25 mouse cellular contexts compared by ENCODE assay signal in the genomic region with DNA sequence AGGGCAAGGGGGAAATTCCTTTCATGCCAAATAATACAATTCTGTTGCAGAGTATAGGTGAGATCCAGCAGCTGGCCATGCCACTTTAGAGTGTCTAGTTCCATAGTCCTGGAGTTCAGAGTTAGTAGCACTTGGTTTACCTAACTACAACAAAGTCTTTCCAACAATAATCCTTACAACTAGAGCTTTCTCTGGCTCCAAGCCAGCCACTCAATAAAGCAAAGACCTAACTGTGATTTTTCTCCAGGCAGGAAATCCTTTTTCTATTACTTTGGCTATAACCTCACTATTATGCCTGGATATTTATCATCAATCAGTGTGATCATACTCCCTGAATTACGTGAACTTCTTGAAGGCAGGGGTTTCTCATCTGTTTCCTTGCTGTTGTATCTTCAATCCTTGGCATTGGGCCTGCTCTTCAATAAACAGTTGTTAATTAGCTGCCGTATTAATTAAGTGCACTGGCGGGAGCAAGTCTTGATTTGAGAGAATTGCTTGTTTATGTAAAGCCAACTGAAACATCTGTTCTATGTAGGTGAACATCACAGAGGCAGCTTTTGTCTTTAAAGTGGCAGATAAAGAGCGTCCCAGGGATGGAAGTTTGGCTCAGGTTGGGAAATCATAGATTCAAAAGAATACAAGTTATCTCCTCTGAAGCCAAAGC. TPM values are rescaled to one million over a fixed set of nuclear protein-coding genes. Genes with fewer than 3 reads are reported as not detected.
DNase-seq lines count a peak whose midpoint lies in the region; ATAC-seq and TF ChIP-seq lines count a peak whose summit lies in the region.
"Had no signal": no experiment of that assay in that cellular context is flagged by ENCODE, and none has a peak within 500 bp of the region (broad histone marks: within the 10 kb centered on the region; RNA-seq: fewer than 3 reads in every experiment).

No protein-coding gene starts in this region.

- no peaks in the 10 kb centered on the region for H3K36me3 ChIP-seq in embryonic facial prominence, embryonic 14.5 days (ENCODE audit: control insufficient read depth, insufficient read depth, low read length)
- no peaks in the 10 kb centered on the region for H3K36me3 ChIP-seq in embryonic facial prominence, embryonic 10.5 days (replicated peaks)
- no peaks in the 10 kb centered on the region for H3K36me3 ChIP-seq in kidney, postnatal 0 days (ENCODE audit: insufficient read depth, low read length)
- H3K36me3 ChIP-seq in lung, embryonic 16.5 days (ENCODE audit: control insufficient read depth, insufficient read depth, low read length): no peaks in the 10 kb centered on the region
- H3K36me3 ChIP-seq: embryonic facial prominence, embryonic 12.5 days; G1E; heart, embryonic 10.5 days; hindbrain, embryonic 13.5 days had no signal

- DNase-seq in embryonic facial prominence, embryonic 14.5 days (ENCODE audit: low spot score): peak; percentile 17
- no peak for DNase-seq in embryonic facial prominence, embryonic 10.5 days (ENCODE audit: low spot score)
- DNase-seq in kidney, postnatal 0 days (ENCODE audit: low spot score): peak; percentile 49
- no peak for DNase-seq in kidney, postnatal 14 days
- DNase-seq in lung, adult 2 months: no peak
- DNase-seq in retina, postnatal 1 day: peak; percentile 46
- DNase-seq in retina, embryonic 14.5 days (ENCODE audit: low spot score): no peak
- DNase-seq: adrenal gland, adult 8-10 months; adrenal gland, postnatal 36 days; B cell, adult 2 months; cerebellum, adult 11 months; cerebellum, adult 8-10 months; cerebellum, postnatal 14 days; embryo, embryonic 11 days; gastrocnemius, postnatal 10 days; heart, adult 18-20 months; heart, postnatal 10 days; heart, postnatal 4 days had no signal

- TF ChIP-seq CTCF in kidney, postnatal 0 days (IDR thresholded peaks at IDR 0.05; ENCODE audit: low read depth): no peak
- TF ChIP-seq CTCF in lung, adult 2 months (IDR thresholded peaks at IDR 0.05; ENCODE audit: insufficient read depth, low read length): no peak

- WGBS in embryonic facial prominence, embryonic 14.5 days: 56% methylated on average over 4 of the region's 4 CpGs
- 74% methylated on average over 4 of the region's 4 CpGs for WGBS in embryonic facial prominence, embryonic 10.5 days
- 46% methylated on average over 4 of the region's 4 CpGs for WGBS in kidney, postnatal 0 days
- WGBS in lung, embryonic 16.5 days: 42% methylated on average over 4 of the region's 4 CpGs
- whole genome bisulfite sequencing in lung, adult 2 months: 36% methylated on average over 4 of the region's 4 CpGs

- no peak overlapping the region for H3K4me3 ChIP-seq in embryonic facial prominence, embryonic 14.5 days (ENCODE audit: low read depth, low read length)
- H3K4me3 ChIP-seq in embryonic facial prominence, embryonic 10.5 days: no peak overlapping the region
- no peak overlapping the region for H3K4me3 ChIP-seq in kidney, postnatal 0 days (replicated peaks; ENCODE audit: low read depth, low read length)
- no peak overlapping the region for H3K4me3 ChIP-seq in lung, embryonic 16.5 days (ENCODE audit: low read length)
- H3K4me3 ChIP-seq in lung, adult 2 months (replicated peaks; ENCODE audit: extremely low read depth, low read depth, low read length): no peak overlapping the region
- H3K4me3 ChIP-seq: embryonic facial prominence, embryonic 12.5 days; heart, embryonic 10.5 days; hindbrain, embryonic 13.5 days had no signal

- no peaks in the 10 kb centered on the region for H3K27me3 ChIP-seq in embryonic facial prominence, embryonic 14.5 days (replicated peaks; ENCODE audit: control insufficient read depth, insufficient read depth, low read length)
- no peaks in the 10 kb centered on the region for H3K27me3 ChIP-seq in embryonic facial prominence, embryonic 10.5 days (replicated peaks; ENCODE audit: low read depth, poor library complexity, severe bottlenecking)
- H3K27me3 ChIP-seq in kidney, postnatal 0 days (ENCODE audit: insufficient read depth, low read length): no peaks in the 10 kb centered on the region
- no peaks in the 10 kb centered on the region for H3K27me3 ChIP-seq in lung, embryonic 16.5 days (ENCODE audit: control insufficient read depth, insufficient read depth, low read depth, low read length)
- H3K27me3 ChIP-seq: embryonic facial prominence, embryonic 12.5 days; hindbrain, embryonic 13.5 days had no signal

- ATAC-seq in embryonic facial prominence, embryonic 14.5 days (ENCODE audit: low read depth): no peak
- ATAC-seq in kidney, postnatal 0 days (replicated peaks; ENCODE audit: low FRiP score, low read depth): no peak
- peak; percentile 7; the same call in 1 of the 2 replicates for ATAC-seq in lung, embryonic 16.5 days (ENCODE audit: low read depth)
- ATAC-seq: CD4-positive, CD25-positive, alpha-beta regulatory T cell, adult 4 months; forebrain, embryonic 16.5 days had no signal

- no peak overlapping the region for H3K4me2 ChIP-seq in embryonic facial prominence, embryonic 14.5 days (ENCODE audit: low read depth, low read length)
- H3K4me2 ChIP-seq in kidney, postnatal 0 days (ENCODE audit: low read length): no peak overlapping the region
- H3K4me2 ChIP-seq in lung, embryonic 16.5 days (ENCODE audit: low read depth, low read length): no peak overlapping the region
- H3K4me2 ChIP-seq: embryonic facial prominence, embryonic 12.5 days; hindbrain, embryonic 13.5 days had no signal

- H3K4me1 ChIP-seq in embryonic facial prominence, embryonic 14.5 days (ENCODE audit: control insufficient read depth, insufficient read depth, low read length): no peaks in the 10 kb centered on the region
- H3K4me1 ChIP-seq in embryonic facial prominence, embryonic 10.5 days: no peaks in the 10 kb centered on the region
- no peaks in the 10 kb centered on the region for H3K4me1 ChIP-seq in kidney, postnatal 0 days (replicated peaks; ENCODE audit: insufficient read depth, low read length)
- no peaks in the 10 kb centered on the region; the same call in 1 of the 2 replicates for H3K4me1 ChIP-seq in lung, embryonic 16.5 days (replicated peaks; ENCODE audit: control insufficient read depth, insufficient read depth, low read length)
- H3K4me1 ChIP-seq in lung, adult 2 months (ENCODE audit: control insufficient read depth, insufficient read depth, low read length): no peaks in the 10 kb centered on the region
- H3K4me1 ChIP-seq: embryonic facial prominence, embryonic 12.5 days; heart, embryonic 10.5 days; hindbrain, embryonic 13.5 days had no signal

- H3K9ac ChIP-seq in embryonic facial prominence, embryonic 14.5 days (ENCODE audit: low read depth, low read length): no peak overlapping the region
- H3K9ac ChIP-seq in kidney, postnatal 0 days (ENCODE audit: low read depth, low read length): no peak overlapping the region
- no peak overlapping the region for H3K9ac ChIP-seq in lung, embryonic 16.5 days (ENCODE audit: low read length)
- H3K9ac ChIP-seq: embryonic facial prominence, embryonic 12.5 days; hindbrain, embryonic 13.5 days had no signal

- no peaks in the 10 kb centered on the region for H3K9me3 ChIP-seq in embryonic facial prominence, embryonic 14.5 days (ENCODE audit: control insufficient read depth, low read length)
- no peaks in the 10 kb centered on the region for H3K9me3 ChIP-seq in embryonic facial prominence, embryonic 10.5 days
- H3K9me3 ChIP-seq in kidney, postnatal 0 days (replicated peaks; ENCODE audit: low read length): no peaks in the 10 kb centered on the region
- no peaks in the 10 kb centered on the region for H3K9me3 ChIP-seq in lung, embryonic 16.5 days (ENCODE audit: control insufficient read depth, low read length)
- H3K9me3 ChIP-seq: embryonic facial prominence, embryonic 12.5 days; G1E; heart, embryonic 10.5 days; hindbrain, embryonic 13.5 days had no signal

- no peak for TF ChIP-seq POLR2A in lung, adult 2 months (IDR thresholded peaks at IDR 0.05; ENCODE audit: borderline replicate concordance, extremely low read depth, low read depth, low read length)

- no peak overlapping the region for H3K27ac ChIP-seq in embryonic facial prominence, embryonic 14.5 days (replicated peaks; ENCODE audit: low read depth, low read length)
- no peak overlapping the region for H3K27ac ChIP-seq in embryonic facial prominence, embryonic 10.5 days (replicated peaks)
- H3K27ac ChIP-seq in kidney, postnatal 0 days: no peak overlapping the region
- no peak overlapping the region for H3K27ac ChIP-seq in lung, embryonic 16.5 days (ENCODE audit: low read length)
- H3K27ac ChIP-seq: embryonic facial prominence, embryonic 12.5 days; heart, embryonic 10.5 days; hindbrain, embryonic 13.5 days had no signal

RNA-seq across cellular contexts. Expression of a gene that starts 23.1 kb away (rescaled TPM):
- 24.0 and 26.4 TPM in 2 replicates for polyA plus RNA-seq in embryonic facial prominence, embryonic 14.5 days (2014; fragmentation: Nextera tagmentation; extraction: Ambion mirVana)
- polyA plus RNA-seq in embryonic facial prominence, embryonic 10.5 days (2016; fragmentation: Nextera tagmentation; extraction: Ambion mirVana): 10.7 and 14.3 TPM in 2 replicates
- 17.3 and 17.4 TPM in 2 replicates for polyA plus RNA-seq in kidney, postnatal 0 days (2015; fragmentation: Nextera tagmentation; extraction: Ambion mirVana)
- 23.7 and 24.0 TPM in 2 replicates for polyA plus RNA-seq in lung, embryonic 16.5 days (2015; fragmentation: Nextera tagmentation; extraction: Ambion mirVana)
- 8.8 and 11.2 TPM in 2 replicates for polyA plus RNA-seq in lung, adult 2 months (2012; rRNA removed)
- polyA plus RNA-seq: CD4-positive, CD25-positive, alpha-beta regulatory T cell, adult 4 months; G1E had no signal

Comparison
In these comparisons a context has a peak if more than half of its experiments do, and no peak if none do; other contexts are left out.
1. DNase-seq: peak in embryonic facial prominence, embryonic 14.5 days (single experiment), kidney, postnatal 0 days (single experiment) and retina, postnatal 1 day (single experiment); none in embryonic facial prominence, embryonic 10.5 days (single experiment), kidney, postnatal 14 days (single experiment), lung, adult 2 months (single experiment) and retina, embryonic 14.5 days (single experiment).